Mouse (Mus musculus) cortical plate, adult 2 months (tissue): ENCODE results near the gene Cchcr1. TPM values are rescaled to one million over a fixed set of nuclear protein-coding genes. Genes with fewer than 3 reads are reported as not detected.

Experiments used
- H3K27ac ChIP-seq: fragments of 200-500 bp; 2 replicates; pipeline ENCODE4 v1.5.1; 2012; ENCODE audit warnings: low read length, control low read depth, inconsistent platforms; ENCODE audit not compliant: insufficient read depth
- H3K4me1 ChIP-seq: fragments of 200-500 bp; 2 replicates; pipeline ENCODE4 v1.6.1; 2011; ENCODE audit warnings: low read length; ENCODE audit not compliant: control insufficient read depth, insufficient read depth
- H3K4me3 ChIP-seq: fragments of 200-500 bp; 2 replicates; pipeline ENCODE4 v1.5.1; 2011; ENCODE audit warnings: mild to moderate bottlenecking, low read length, control low read depth; ENCODE audit not compliant: insufficient read depth
- CTCF ChIP-seq: fragments of 200-500 bp; IDR thresholded peaks from 2 replicates; pipeline ENCODE4 v1.5.1; 2011; ENCODE audit warnings: mild to moderate bottlenecking, control low read depth, low read length; ENCODE audit not compliant: insufficient read depth; ENCODE audit errors: extremely low read depth
- POLR2A ChIP-seq: fragments of 200-500 bp; IDR thresholded peaks from 2 replicates; pipeline ENCODE4 v1.6.1; 2011; ENCODE audit warnings: mild to moderate bottlenecking, low read length, control low read depth; ENCODE audit not compliant: insufficient read depth; ENCODE audit errors: extremely low read depth
- polyA plus RNA-seq: library from polyadenylated mRNA; depleted of rRNA; stranded (reverse); fragments of >200 nt; gene quantifications from 2 replicates; pipeline ENCODE4 v1.2.3, GENCODE M21; 2012

The Cchcr1 gene
- polyA plus RNA-seq, 1 experiment, result 14.2 TPM

GRCm38 (mm10) chr17:35512916-35513626 is 3.8 kb upstream of the Cchcr1 start:
- Histone ChIP-seq H3K4me3 (no peak overlapping the region), H3K4me1 (no peaks in the 10 kb centered on the region), H3K27ac (no peak overlapping the region)
- TF ChIP-seq CTCF, result peak; percentile 68
- no peak for TF ChIP-seq POLR2A

- Histone ChIP-seq H3K27ac (no peak overlapping the region), H3K4me3 (no peak overlapping the region), H3K4me1 (no peaks in the 10 kb centered on the region)
- peak; percentile 49 for TF ChIP-seq CTCF
- TF ChIP-seq POLR2A, result no peak
These were observed 3.0 kb upstream of the Cchcr1 start for GRCm38 (mm10) chr17:35513886-35514285.

- Histone ChIP-seq H3K4me1 (no peaks in the 10 kb centered on the region), H3K27ac (no peak overlapping the region), H3K4me3 (no peak overlapping the region)
- no peak for TF ChIP-seq CTCF
- no peak for TF ChIP-seq POLR2A
These were observed 2.1 kb upstream of the Cchcr1 start for GRCm38 (mm10) chr17:35514756-35515155.

- Histone ChIP-seq H3K27ac (no peak overlapping the region), H3K4me3 (peak overlapping the region; percentile 52), H3K4me1 (no peaks in the 10 kb centered on the region)
- TF ChIP-seq POLR2A (no peak), CTCF (no peak)
These were observed 824 bp upstream of the Cchcr1 start for GRCm38 (mm10) chr17:35515911-35516640.

GRCm38 (mm10) chr17:35517526-35517925 is 626 bp downstream of the Cchcr1 start:
- H3K4me3 ChIP-seq, result peak overlapping the region; percentile 52; the same call in 1 of the 2 replicates
- H3K4me1 ChIP-seq, result no peaks in the 10 kb centered on the region
- no peak overlapping the region for H3K27ac ChIP-seq
- TF ChIP-seq POLR2A (no peak), CTCF (no peak)

GRCm38 (mm10) chr17:35524354-35524753 is 7.5 kb downstream of the Cchcr1 start:
- Histone ChIP-seq H3K4me1 (no peaks in the 10 kb centered on the region), H3K27ac (no peak overlapping the region), H3K4me3 (no peak overlapping the region)
- TF ChIP-seq POLR2A, result no peak
- no peak for TF ChIP-seq CTCF

GRCm38 (mm10) chr17:35526644-35527043 is 9.7 kb downstream of the Cchcr1 start:
- no peak for TF ChIP-seq POLR2A
- no peak for TF ChIP-seq CTCF
- H3K27ac ChIP-seq, result no peak overlapping the region

GRCm38 (mm10) chr17:35532360-35532759 is 15.5 kb downstream of the Cchcr1 start:
- Histone ChIP-seq H3K4me1 (0 out of 2 replicates have a peak, but pooled peaks cover 1% of the 10 kb centered on the region), H3K4me3 (no peak overlapping the region), H3K27ac (no peak overlapping the region)
- TF ChIP-seq CTCF, result no peak

More at GRCm38 (mm10) chr17:35526644-35527043, 9.7 kb downstream of the Cchcr1 start:
- Histone ChIP-seq H3K4me1 (no peaks in the 10 kb centered on the region), H3K4me3 (no peak overlapping the region)

GRCm38 (mm10) chr17:35532901-35533300 is 16.0 kb downstream of the Cchcr1 start, which contains the start of gene Psors1c2:
Psors1c2 (plus strand) TSS chr17:35533201.
- no peak within 1 kb of the TSS for H3K27ac ChIP-seq
- TF ChIP-seq CTCF (no peak), POLR2A (no peak)
- 0 out of 2 replicates have a peak, but pooled peaks cover 1% of the 10 kb centered on the region for H3K4me1 ChIP-seq

GRCm38 (mm10) chr17:35534343-35534742 is 17.4 kb downstream of the Cchcr1 start:
- Histone ChIP-seq H3K4me3 (no peak overlapping the region), H3K27ac (no peak overlapping the region), H3K4me1 (0 out of 2 replicates have a peak, but pooled peaks cover 1% of the 10 kb centered on the region)
- TF ChIP-seq CTCF (peak; percentile 94), POLR2A (no peak)

More at GRCm38 (mm10) chr17:35532901-35533300, 16.0 kb downstream of the Cchcr1 start, which contains the start of gene Psors1c2:
- no peak within 1 kb of the TSS for H3K4me3 ChIP-seq
